Mouse (Mus musculus) thymus, adult 2 months (tissue): ENCODE data around the gene Rimbp3. TPM values are rescaled to one million over a fixed set of nuclear protein-coding genes. Genes with fewer than 3 reads are reported as not detected.

Experiments used
- DNase-seq: peaks from one replicate; pipeline ENCODE4 v3.0.0; 2021
- H3K27ac ChIP-seq: fragments of 200-500 bp; 2 replicates; pipeline ENCODE4 v1.5.1; 2012; ENCODE audit warnings: low read length, control low read depth; ENCODE audit not compliant: control insufficient read depth, insufficient read depth
- H3K27me3 ChIP-seq: fragments of 200-500 bp; 2 replicates; pipeline ENCODE4 v1.6.1; 2012; ENCODE audit warnings: mild to moderate bottlenecking, low read length, moderate library complexity, mixed read lengths; ENCODE audit not compliant: control insufficient read depth, insufficient read depth
- H3K36me3 ChIP-seq: fragments of 200-500 bp; 2 replicates; pipeline ENCODE4 v1.6.1; 2012; ENCODE audit warnings: mild to moderate bottlenecking, low read length, moderate library complexity; ENCODE audit not compliant: control insufficient read depth, insufficient read depth
- H3K4me1 ChIP-seq: fragments of 200-500 bp; replicated peaks from 2 replicates; pipeline ENCODE4 v1.6.1; 2012; ENCODE audit warnings: low read length; ENCODE audit not compliant: control insufficient read depth, insufficient read depth
- H3K4me3 ChIP-seq: fragments of 200-500 bp; 2 replicates; pipeline ENCODE4 v1.5.1; 2012; ENCODE audit warnings: mild to moderate bottlenecking, low read length, control low read depth, moderate library complexity; ENCODE audit not compliant: control insufficient read depth, insufficient read depth
- CTCF ChIP-seq: fragments of 200-500 bp; IDR thresholded peaks from 2 replicates; pipeline ENCODE4 v1.5.1; 2012; ENCODE audit warnings: mild to moderate bottlenecking, control low read depth, low read length, moderate library complexity, borderline replicate concordance; ENCODE audit not compliant: control insufficient read depth, poor library complexity, insufficient read depth; ENCODE audit errors: extremely low read depth
- POLR2A ChIP-seq: fragments of 200-500 bp; IDR thresholded peaks from 2 replicates; pipeline ENCODE4 v1.6.1; 2012; ENCODE audit warnings: mild to moderate bottlenecking, low read length, control low read depth, moderate library complexity; ENCODE audit not compliant: control insufficient read depth, poor library complexity, insufficient read depth; ENCODE audit errors: extremely low read depth
- WGBS: fragments of 180-500 bp; shearing (Covaris S2); methylation state at CpG from one replicate; pipeline ENCODE4 v1.1.7; 2018; 5-methylcytosine and 5-hydroxymethylcytosine counted together
- polyA plus RNA-seq: library from polyadenylated mRNA; depleted of rRNA; stranded (reverse); fragments of >200 nt; gene quantifications from 2 replicates; pipeline ENCODE4 v1.2.3, GENCODE M21; 2012

Gene Rimbp3
- polyA plus RNA-seq, 1 experiment: 0.51 TPM

GRCm38 (mm10) chr16:17243731-17244130 is 35.3 kb downstream of the Rimbp3 start:
- no peak for DNase-seq
- Histone ChIP-seq H3K4me3 (no peak overlapping the region), H3K4me1 (0 out of 2 replicates have a peak, but pooled peaks cover 4% of the 10 kb centered on the region), H3K27me3 (no peaks in the 10 kb centered on the region), H3K36me3 (no peaks in the 10 kb centered on the region), H3K27ac (no peak overlapping the region)
- TF ChIP-seq CTCF: no peak
- TF ChIP-seq POLR2A: no peak
- 37% methylated on average over 1 of the region's 1 CpGs for WGBS

DNA sequence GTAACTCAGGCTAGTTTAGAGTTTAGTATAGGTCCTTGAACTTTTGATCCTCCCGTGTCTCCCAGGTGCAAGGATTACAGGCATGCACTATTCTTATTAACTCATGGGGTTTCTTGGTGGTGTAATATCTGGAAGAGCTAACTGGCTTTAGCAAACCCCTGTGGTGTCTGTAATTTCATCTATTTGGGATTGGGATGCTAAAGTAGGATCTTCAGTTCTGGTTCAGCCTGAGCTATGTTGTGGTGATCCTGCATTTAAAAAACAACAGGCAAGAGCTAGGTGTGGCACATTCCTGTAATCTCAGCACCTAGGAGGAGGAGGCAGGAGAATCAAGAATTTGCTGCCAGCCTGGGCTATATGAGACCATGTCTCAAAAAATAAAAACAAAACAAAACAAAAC is 36.6 kb downstream of the Rimbp3 start:
- Histone ChIP-seq H3K4me3 (no peak overlapping the region), H3K4me1 (0 out of 2 replicates have a peak, but pooled peaks cover 4% of the 10 kb centered on the region), H3K27ac (no peak overlapping the region), H3K27me3 (no peaks in the 10 kb centered on the region), H3K36me3 (no peaks in the 10 kb centered on the region)
- TF ChIP-seq POLR2A: no peak
- TF ChIP-seq CTCF: no peak
- DNase-seq: no peak
- 93% methylated on average over 1 of the region's 1 CpGs for WGBS

DNA sequence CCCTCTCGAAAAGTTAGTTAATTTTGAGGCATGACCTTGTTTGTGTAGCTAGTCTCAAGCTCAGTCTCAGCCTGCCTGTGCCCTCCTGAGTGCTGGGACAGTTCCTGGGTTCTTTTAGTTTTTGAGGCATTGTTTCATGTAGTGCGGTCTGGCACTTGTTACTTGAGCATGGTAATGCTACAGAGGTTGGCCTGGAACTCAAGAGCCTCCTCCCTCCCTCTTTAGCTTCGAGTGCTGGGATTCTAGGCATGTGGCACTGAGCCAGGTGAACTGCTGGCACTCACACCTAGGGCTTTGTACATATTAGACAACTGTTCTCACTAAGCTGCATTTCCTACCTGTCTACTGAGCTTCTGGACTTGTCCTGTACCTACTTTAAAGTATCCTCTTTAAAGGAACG is 39.3 kb downstream of the Rimbp3 start:
- DNase-seq: no peak
- Histone ChIP-seq H3K4me1 (0 out of 2 replicates have a peak, but pooled peaks cover 5% of the 10 kb centered on the region), H3K27me3 (no peaks in the 10 kb centered on the region), H3K27ac (no peak overlapping the region), H3K36me3 (no peaks in the 10 kb centered on the region), H3K4me3 (no peak overlapping the region)
- TF ChIP-seq POLR2A (no peak), CTCF (no peak)
- 77% methylated on average over 4 of the region's 4 CpGs for WGBS

DNA sequence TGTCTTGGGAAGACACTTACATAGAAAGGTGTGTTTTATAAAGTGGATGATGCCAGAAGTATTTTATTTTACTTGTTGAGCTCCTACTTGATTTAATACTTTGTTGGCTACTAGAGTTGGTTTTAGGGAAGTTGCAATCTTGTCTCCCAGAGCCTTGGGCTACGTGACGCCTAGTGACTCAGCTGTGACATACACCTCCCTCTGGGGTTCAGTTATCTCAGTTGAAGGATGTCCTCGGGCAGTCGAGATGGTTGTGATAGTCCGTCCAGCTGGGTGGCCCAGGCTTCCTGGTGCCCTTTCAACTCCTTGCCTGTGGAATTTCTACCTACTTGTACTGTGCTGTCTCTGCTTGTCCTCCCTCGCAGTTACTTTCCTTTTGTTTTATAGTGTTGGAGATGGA is 40.7 kb downstream of the Rimbp3 start:
- TF ChIP-seq POLR2A: no peak
- 0 out of 2 replicates have a peak, but pooled peaks cover 2% of the 10 kb centered on the region for H3K4me1 ChIP-seq
- no peaks in the 10 kb centered on the region for H3K27me3 ChIP-seq
- WGBS: 46% methylated on average over 6 of the region's 6 CpGs
- no peak for DNase-seq
- no peaks in the 10 kb centered on the region for H3K36me3 ChIP-seq
- H3K4me3 ChIP-seq: no peak overlapping the region
- no peak overlapping the region for H3K27ac ChIP-seq

DNA sequence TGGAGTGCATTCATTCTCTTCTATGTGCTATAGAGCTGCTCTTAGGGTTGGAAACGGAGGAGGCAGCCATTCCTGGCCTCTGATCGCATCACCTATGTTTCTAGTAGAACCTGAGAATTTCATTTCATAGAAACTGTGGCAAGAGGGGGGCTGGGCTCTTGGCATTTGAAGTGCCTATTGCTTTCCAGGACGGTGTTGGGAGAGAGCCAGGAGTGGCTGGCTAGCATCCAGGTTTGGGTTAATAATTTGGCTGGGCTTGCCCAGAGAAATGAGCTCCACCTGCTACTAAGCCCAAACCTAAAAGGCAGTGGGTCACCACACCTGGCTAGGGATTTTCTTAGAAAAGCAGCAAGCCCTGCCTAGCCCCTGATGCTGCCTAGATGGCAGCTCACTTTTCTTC is 43.1 kb downstream of the Rimbp3 start:
- DNase-seq: no peak
- no peaks in the 10 kb centered on the region for H3K27me3 ChIP-seq
- no peak overlapping the region for H3K27ac ChIP-seq
- H3K4me3 ChIP-seq: no peak overlapping the region
- WGBS: 93% methylated on average over 3 of the region's 3 CpGs
- H3K36me3 ChIP-seq: no peaks in the 10 kb centered on the region
- no peak for TF ChIP-seq POLR2A
- H3K4me1 ChIP-seq: 0 out of 2 replicates have a peak, but pooled peaks cover 2% of the 10 kb centered on the region

- Histone ChIP-seq H3K27ac (no peak overlapping the region), H3K36me3 (no peaks in the 10 kb centered on the region), H3K27me3 (no peaks in the 10 kb centered on the region), H3K4me1 (0 out of 2 replicates have a peak, but pooled peaks cover 2% of the 10 kb centered on the region), H3K4me3 (no peak overlapping the region)
- 61% methylated on average over 3 of the region's 3 CpGs for WGBS
- no peak for DNase-seq
- TF ChIP-seq POLR2A (no peak), CTCF (no peak)
Measured at GRCm38 (mm10) chr16:17252086-17252726, 43.8 kb downstream of the Rimbp3 start.

DNA sequence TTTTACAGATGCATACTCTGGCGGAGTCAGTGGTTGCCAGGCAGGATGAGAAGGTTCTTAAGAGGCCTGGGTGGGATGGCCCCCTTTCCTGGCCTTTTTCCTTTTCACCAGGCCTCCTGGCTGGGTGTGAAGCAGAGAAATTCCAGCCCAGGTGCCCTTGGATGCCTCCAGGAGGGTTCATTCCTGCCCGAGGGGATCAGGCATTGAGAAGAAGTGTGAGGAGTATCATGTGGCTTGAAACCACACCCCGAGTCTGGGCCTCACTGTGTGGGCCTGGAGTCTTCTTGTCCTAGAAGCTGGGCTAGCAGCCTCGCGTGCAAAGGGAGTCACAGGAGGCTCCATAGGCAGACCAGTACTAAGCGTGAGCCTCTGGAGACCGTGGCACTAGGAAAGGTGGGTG is 44.4 kb downstream of the Rimbp3 start:
- TF ChIP-seq CTCF (no peak), POLR2A (no peak)
- DNase-seq: no peak
- Histone ChIP-seq H3K27me3 (no peaks in the 10 kb centered on the region), H3K4me3 (no peak overlapping the region), H3K36me3 (peaks cover 5% of the 10 kb centered on the region), H3K27ac (no peak overlapping the region), H3K4me1 (0 out of 2 replicates have a peak, but pooled peaks cover 2% of the 10 kb centered on the region)
- WGBS: 86% methylated on average over 7 of the region's 7 CpGs
